Mouse (Mus musculus): Measurements from ENCODE around the gene Pde11a. TPM values are rescaled to one million over a fixed set of nuclear protein-coding genes. Genes with fewer than 3 reads are reported as not detected.

Gene Pde11a
- not detected for polyA plus RNA-seq (2014; fragmentation: Illumina TruSeq; extraction: RNeasy Lipid Tissue Mini Kit (QIAGEN cat#74804); ENCODE audit: low read depth, low replicate concordance)

DNA sequence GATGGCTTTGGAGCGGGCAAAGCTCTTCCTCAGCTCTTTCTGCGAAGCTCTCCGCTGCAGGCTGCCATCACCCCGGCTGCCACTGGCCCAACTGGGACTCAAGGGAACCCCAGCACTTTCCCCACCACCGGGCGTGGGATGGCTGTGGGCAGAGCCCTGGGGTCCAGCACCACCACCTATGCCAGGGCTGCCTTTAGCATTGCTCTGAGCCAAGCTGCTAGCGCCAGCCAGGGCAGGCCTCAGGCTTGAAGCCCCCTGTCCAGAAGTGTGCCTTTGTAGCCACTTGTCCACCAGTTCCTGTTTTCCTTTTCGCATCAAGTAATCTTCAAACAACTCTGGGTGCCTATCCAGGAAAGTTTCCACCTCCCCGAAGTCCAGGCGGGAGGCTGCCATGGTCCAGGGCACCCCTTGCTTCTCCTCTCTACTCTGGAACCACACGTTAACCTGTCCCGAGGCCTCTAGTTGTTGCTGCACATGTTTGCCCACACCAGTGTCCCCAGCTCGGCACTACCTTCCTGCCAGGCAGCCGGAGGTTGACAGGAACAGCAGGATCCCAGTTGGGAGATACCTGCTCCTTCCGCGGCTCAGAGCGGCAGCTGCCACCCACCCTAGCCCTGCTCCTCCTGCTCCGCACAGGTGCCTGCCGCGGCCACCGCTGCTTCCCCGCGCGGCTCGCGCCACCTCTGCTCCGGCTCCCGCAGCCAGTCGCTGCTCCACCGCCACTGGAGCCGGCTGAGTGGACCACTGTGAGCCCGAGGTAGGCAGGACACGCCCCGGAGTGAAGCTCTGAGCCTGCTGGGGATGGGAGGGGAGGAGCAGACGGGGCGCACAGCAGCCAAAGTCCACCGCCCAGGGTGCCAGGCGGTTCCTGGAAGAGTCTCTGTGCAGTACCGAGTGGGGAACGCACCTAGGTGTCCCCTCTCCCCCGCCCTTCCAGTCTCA, at the start of gene Pde11a:
TSS of gene Pde11a (minus strand) at position 560 of the 942 bp plus-strand sequence.

GRCm38 (mm10) chr2:76369821-76370655, 31.5 kb upstream of the Pde11a start, which contains the start of gene Rbm45:
Gene Rbm45 (plus strand): TSS chr2:76369984.

GRCm38 (mm10) chr2:76360226-76360625, 21.7 kb upstream of the Pde11a start, which contains the start of gene Cyct:
Gene Cyct (minus strand): TSS chr2:76360450.

GRCm38 (mm10) chr2:75981440-75982081, 357.0 kb downstream of the Pde11a start, which contains the start of gene Ttc30a1:
Gene Ttc30a1 (minus strand): TSS chr2:75981967.

GRCm38 (mm10) chr2:75977752-75978368, 360.7 kb downstream of the Pde11a start, which contains the start of gene Ttc30a2:
Gene Ttc30a2 (minus strand): TSS chr2:75978170.

Other genes starting within 250 kb of the Pde11a start
- not detected for gene Cyct, start 21.7 kb upstream of the Pde11a start, polyA plus RNA-seq (2014; fragmentation: Illumina TruSeq; extraction: RNeasy Lipid Tissue Mini Kit (QIAGEN cat#74804); ENCODE audit: low read depth, low replicate concordance)
- 13.0 TPM for gene Rbm45, start 31.2 kb upstream of the Pde11a start, polyA plus RNA-seq (2014; fragmentation: Illumina TruSeq; extraction: RNeasy Lipid Tissue Mini Kit (QIAGEN cat#74804); ENCODE audit: low read depth, low replicate concordance)
- not detected for gene Osbpl6, start 67.7 kb upstream of the Pde11a start, polyA plus RNA-seq (2014; fragmentation: Illumina TruSeq; extraction: RNeasy Lipid Tissue Mini Kit (QIAGEN cat#74804); ENCODE audit: low read depth, low replicate concordance)